Mouse (Mus musculus): Measurements from ENCODE around the gene Hcar2. TPM values are rescaled to one million over a fixed set of nuclear protein-coding genes. Genes with fewer than 3 reads are reported as not detected.

Hcar2 gene
- 2.3 and 2.9 TPM in 2 replicates for polyA plus RNA-seq (2012)

GRCm38 (mm10) chr5:123865365-123865764 is at the start of gene Hcar2:
Hcar2 (minus strand) TSS chr5:123865499.

GRCm38 (mm10) chr5:123906976-123907630 is 41.8 kb upstream of the Hcar2 start, which contains the start of gene Denr:
Denr (plus strand) TSS chr5:123907175.

GRCm38 (mm10) chr5:123879928-123880327 is 14.6 kb upstream of the Hcar2 start, which contains the start of gene Hcar1:
Hcar1 (minus strand) TSS chr5:123880020.

Other genes starting within 250 kb of the Hcar2 start
- gene Clip1, start 180.9 kb downstream of the Hcar2 start, polyA plus RNA-seq (2012): 16.0 and 17.9 TPM in 2 replicates
- gene Zcchc8, start 144.4 kb downstream of the Hcar2 start, polyA plus RNA-seq (2012): 68.4 and 81.5 TPM in 2 replicates
- gene Rsrc2, start 116.1 kb downstream of the Hcar2 start, polyA plus RNA-seq (2012): 14.3 and 28.4 TPM in 2 replicates
- 1.4 and 2.4 TPM in 2 replicates for gene Kntc1, start 115.8 kb downstream of the Hcar2 start, polyA plus RNA-seq (2012)
- not detected in 2 replicates for gene Hcar1, start 14.5 kb upstream of the Hcar2 start, polyA plus RNA-seq (2012)
- gene Denr, start 41.7 kb upstream of the Hcar2 start, polyA plus RNA-seq (2012): 107 and 121 TPM in 2 replicates
- not detected in 2 replicates for gene Gm43518, start 61.9 kb upstream of the Hcar2 start, polyA plus RNA-seq (2012)
- gene Ccdc62, start 65.2 kb upstream of the Hcar2 start, polyA plus RNA-seq (2012): 3.7 and 4.1 TPM in 2 replicates
- 46.9 and 73.3 TPM in 2 replicates for gene Hip1r, start 108.1 kb upstream of the Hcar2 start, polyA plus RNA-seq (2012)
- gene Vps37b, start 166.8 kb upstream of the Hcar2 start, polyA plus RNA-seq (2012): 318 and 356 TPM in 2 replicates
- 3.7 and 4.2 TPM in 2 replicates for gene Abcb9, start 230.3 kb upstream of the Hcar2 start, polyA plus RNA-seq (2012)
- 68.0 and 69.8 TPM in 2 replicates for gene Ogfod2, start 246.8 kb upstream of the Hcar2 start, polyA plus RNA-seq (2012)